Mouse (Mus musculus) urinary bladder, adult 2 months (tissue): ENCODE measurements around the gene Psma4. TPM values are rescaled to one million over a fixed set of nuclear protein-coding genes. Genes with fewer than 3 reads are reported as not detected.

Experiments
- DNase-seq: peaks from one replicate; pipeline ENCODE4 v3.0.0; 2022; ENCODE audit warnings: low spot score
- polyA plus RNA-seq: library from polyadenylated mRNA; depleted of rRNA; stranded (reverse); fragments of >200 nt; gene quantifications from 2 replicates; pipeline ENCODE4 v1.2.3, GENCODE M21; 2012; rRNA removed

The Psma4 gene
- polyA plus RNA-seq, 1 experiment = 158 TPM

GRCm38 (mm10) chr9:54990362-54990761 lies 39.8 kb downstream of the Psma4 start:
- no peak for DNase-seq

GRCm38 (mm10) chr9:54994381-54994780 lies 43.8 kb downstream of the Psma4 start:
- DNase-seq = no peak

- DNase-seq = no peak
Observed at GRCm38 (mm10) chr9:54995645-54996044, 45.1 kb downstream of the Psma4 start.

GRCm38 (mm10) chr9:55003609-55004008 lies 53.0 kb downstream of the Psma4 start:
- no peak for DNase-seq

Other genes starting within 250 kb of the Psma4 start
- gene Wdr61, start 216.3 kb upstream of the Psma4 start, polyA plus RNA-seq = 98.1 and 141 TPM in 2 replicates
- gene Crabp1, start 186.0 kb upstream of the Psma4 start, polyA plus RNA-seq = 0.08 and 0.15 TPM in 2 replicates
- 20.0 and 21.8 TPM in 2 replicates for gene Ireb2, start 87.0 kb upstream of the Psma4 start, polyA plus RNA-seq
- 1.3 and 3.0 TPM in 2 replicates for gene Hykk, start 33.5 kb upstream of the Psma4 start, polyA plus RNA-seq
- 0.16 and 0.28 TPM in 2 replicates for gene AY074887, start 208 bp downstream of the Psma4 start, polyA plus RNA-seq
- 0.03 and 0.10 TPM in 2 replicates for gene Chrna5, start 30.1 kb downstream of the Psma4 start, polyA plus RNA-seq
- gene Chrna3, start 75.8 kb downstream of the Psma4 start, polyA plus RNA-seq = 0.23 and 0.37 TPM in 2 replicates
- gene Chrnb4, start 98.0 kb downstream of the Psma4 start, polyA plus RNA-seq = 0.23 and 0.29 TPM in 2 replicates
- gene Ube2q2, start 198.1 kb downstream of the Psma4 start, polyA plus RNA-seq = 27.5 and 28.2 TPM in 2 replicates